Comparison of ENCODE assay signal across 25 mouse cellular contexts in the genomic region with DNA sequence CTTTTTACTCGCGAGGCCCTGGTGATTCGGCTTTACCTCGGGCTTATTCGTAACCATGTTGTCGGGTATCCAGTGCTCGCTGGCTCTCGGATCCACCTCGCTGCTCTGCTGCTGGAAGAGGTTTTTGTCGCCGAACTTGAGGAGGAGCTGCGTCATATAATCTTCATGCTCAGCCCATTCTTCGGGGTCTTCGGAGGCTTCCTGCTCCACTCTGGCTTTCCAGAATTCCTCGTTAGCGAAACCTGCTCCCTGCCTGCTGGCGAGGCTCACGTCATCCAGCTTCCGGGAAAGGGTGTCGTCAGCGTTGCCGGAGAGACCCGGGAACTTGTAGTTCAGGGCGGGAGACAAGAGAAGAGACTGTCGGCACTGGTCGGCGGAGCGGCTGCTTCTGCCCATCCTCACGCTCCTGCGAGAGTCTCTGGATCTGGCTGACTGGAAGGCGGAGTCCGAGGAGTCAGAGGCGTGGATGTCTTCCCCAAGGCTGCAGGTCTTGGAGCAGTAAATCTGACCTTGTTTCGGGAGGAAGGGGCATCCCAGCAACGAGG.
"Had no signal": no experiment of that assay in that cellular context is flagged by ENCODE, and none has a peak within 500 bp of the region (broad histone marks: within the 10 kb centered on the region; RNA-seq: fewer than 3 reads in every experiment).

No protein-coding gene starts in this region.

- H3K27ac ChIP-seq: gastrocnemius, adult 2 months; heart, embryonic 13.5 days; heart, embryonic 15.5 days; hindbrain, embryonic 13.5 days; hindbrain, embryonic 15.5 days; hindbrain, postnatal 0 days; limb, embryonic 13.5 days; limb, embryonic 15.5 days; liver, embryonic 12.5 days; liver, embryonic 14.5 days had no signal

- H3K9ac ChIP-seq: heart, embryonic 13.5 days; heart, embryonic 15.5 days; hindbrain, embryonic 13.5 days; hindbrain, embryonic 15.5 days; limb, embryonic 13.5 days; limb, embryonic 15.5 days; liver, embryonic 12.5 days; liver, embryonic 14.5 days had no signal

- H3K27me3 ChIP-seq: heart, embryonic 13.5 days; heart, embryonic 15.5 days; hindbrain, embryonic 13.5 days; hindbrain, embryonic 15.5 days; limb, embryonic 13.5 days; limb, embryonic 15.5 days; liver, embryonic 12.5 days had no signal

- ATAC-seq: hindbrain, postnatal 0 days; intestine, embryonic 16.5 days; liver, embryonic 12.5 days had no signal

- DNase-seq: gastrocnemius, adult 2 months; gastrocnemius, postnatal 14 days; gastrocnemius, postnatal 36 days; heart, adult 18-20 months; heart, postnatal 14 days; heart, postnatal 36 days; kidney, adult 11 months; kidney, adult 2 months; kidney, adult 9 months; kidney, postnatal 10 days; kidney, postnatal 25 days; kidney, postnatal 4 days; left cerebral cortex, postnatal 4 days had no signal

- H3K9me3 ChIP-seq: heart, embryonic 15.5 days; hindbrain, embryonic 13.5 days; hindbrain, embryonic 15.5 days; limb, embryonic 13.5 days; limb, embryonic 15.5 days; liver, embryonic 12.5 days had no signal

- H3K4me2 ChIP-seq: heart, embryonic 11.5 days; heart, embryonic 13.5 days; heart, embryonic 15.5 days; hindbrain, embryonic 13.5 days; hindbrain, embryonic 15.5 days; limb, embryonic 13.5 days; limb, embryonic 15.5 days; liver, embryonic 12.5 days had no signal

- H3K4me3 ChIP-seq: gastrocnemius, adult 2 months; heart, embryonic 13.5 days; heart, embryonic 15.5 days; hindbrain, embryonic 13.5 days; hindbrain, embryonic 15.5 days; layer of hippocampus, adult 2 months; limb, embryonic 13.5 days; limb, embryonic 15.5 days; liver, embryonic 12.5 days had no signal

- H3K4me1 ChIP-seq: heart, embryonic 13.5 days; heart, embryonic 15.5 days; hindbrain, embryonic 13.5 days; hindbrain, embryonic 15.5 days; limb, embryonic 13.5 days; limb, embryonic 15.5 days; liver, embryonic 12.5 days had no signal
